Mouse (Mus musculus): ENCODE measurements around the gene Nsl1. TPM values are rescaled to one million over a fixed set of nuclear protein-coding genes. Genes with fewer than 3 reads are reported as not detected.
A peak's percentile ranks its signal among the peaks of the same experiment; 100 is the strongest.

The Nsl1 gene
- polyA plus RNA-seq, 2 experiments = 8.8 to 11.2 TPM

- no peak for ATAC-seq (ENCODE audit: insufficient read depth)
- DNase-seq (ENCODE audit: low read depth in 3 of 3, low spot score in 3 of 3) = no peak
- H3K27ac ChIP-seq = no peak overlapping the region
- TF ChIP-seq CTCF (IDR thresholded peaks at IDR 0.05; ENCODE audit: low read depth) = no peak
- no peak for TF ChIP-seq EP300 (IDR thresholded peaks at IDR 0.05; ENCODE audit: low read depth)
- H3K4me3 ChIP-seq (ENCODE audit: insufficient read depth in 1 of 2, low read depth in 2 of 2, low read length in 2 of 2) = no peak overlapping the region
- no peaks in the 10 kb centered on the region for H3K27me3 ChIP-seq (ENCODE audit: control insufficient read depth, insufficient read depth, low read length)
- 70% methylated on average over 4 of the region's 4 CpGs for WGBS (ENCODE audit: insufficient replicate concordance)
- no peak overlapping the region for H3K9ac ChIP-seq (replicated peaks)
- peaks cover 42% of the 10 kb centered on the region for H3K36me3 ChIP-seq (replicated peaks; ENCODE audit: control insufficient read depth, insufficient read depth, low read depth)
- H3K4me2 ChIP-seq (ENCODE audit: low read depth) = peak overlapping the region; percentile 88
- H3K9me3 ChIP-seq (ENCODE audit: control insufficient read depth, low read length) = no peaks in the 10 kb centered on the region
- H3K4me1 ChIP-seq (replicated peaks; ENCODE audit: control insufficient read depth in 2 of 2, insufficient read depth in 2 of 2, low read length in 1 of 2) = peaks cover 11 to 14% of the 10 kb centered on the region in 2 experiments
Measured at GRCm38 (mm10) chr1:191065188-191065587, 2.4 kb downstream of the Nsl1 start.

- ATAC-seq (ENCODE audit: insufficient read depth) (no peak), DNase-seq (ENCODE audit: low read depth in 3 of 3, low spot score in 3 of 3) (no peak)
- H3K9ac ChIP-seq (replicated peaks) = no peak overlapping the region
- H3K9me3 ChIP-seq (ENCODE audit: control insufficient read depth, low read length) = no peaks in the 10 kb centered on the region
- peaks cover 8% of the 10 kb centered on the region in 2 experiments for H3K4me1 ChIP-seq (replicated peaks; ENCODE audit: control insufficient read depth in 2 of 2, insufficient read depth in 2 of 2, low read length in 1 of 2)
- H3K4me3 ChIP-seq (ENCODE audit: insufficient read depth in 1 of 2, low read depth in 2 of 2, low read length in 2 of 2) = no peak overlapping the region
- H3K27ac ChIP-seq = no peak overlapping the region
- H3K36me3 ChIP-seq (replicated peaks; ENCODE audit: control insufficient read depth, insufficient read depth, low read depth) = peaks cover 73% of the 10 kb centered on the region
- H3K4me2 ChIP-seq (ENCODE audit: low read depth) = no peak overlapping the region
- TF ChIP-seq CTCF (IDR thresholded peaks at IDR 0.05; ENCODE audit: low read depth) (peak; percentile 37; the same call in 1 of the 2 replicates), EP300 (IDR thresholded peaks at IDR 0.05; ENCODE audit: low read depth) (no peak)
- 81% methylated on average over 5 of the region's 5 CpGs for WGBS (ENCODE audit: insufficient replicate concordance)
- H3K27me3 ChIP-seq (ENCODE audit: control insufficient read depth, insufficient read depth, low read length) = no peaks in the 10 kb centered on the region
Measured at GRCm38 (mm10) chr1:191068377-191068776, 5.6 kb downstream of the Nsl1 start.

DNA sequence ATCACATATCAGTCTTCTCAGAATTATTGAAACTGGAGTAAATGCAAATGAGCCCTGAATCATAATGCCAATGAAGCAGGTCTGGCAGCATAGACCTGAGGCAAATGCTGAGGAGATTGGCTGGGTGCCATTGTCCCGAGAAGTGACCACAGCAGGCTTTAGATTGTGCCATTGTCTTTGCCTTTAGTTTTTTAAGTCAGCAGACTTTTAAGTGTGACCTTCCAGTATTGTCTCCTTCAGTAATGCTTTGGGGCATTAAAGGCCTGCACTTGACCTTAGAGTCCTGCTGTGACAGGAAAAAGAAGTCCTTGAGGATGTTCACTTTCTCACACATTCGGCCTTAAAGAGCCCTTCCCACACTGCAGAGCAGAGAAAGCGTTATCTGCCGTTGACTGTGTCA is 7.4 kb downstream of the Nsl1 start:
- H3K4me1 ChIP-seq (replicated peaks; ENCODE audit: control insufficient read depth in 2 of 2, insufficient read depth in 2 of 2, low read length in 1 of 2) = peaks cover 0 to 2% of the 10 kb centered on the region in 2 experiments; a peak in 2 of 4 replicates
- no peak overlapping the region for H3K4me3 ChIP-seq (ENCODE audit: insufficient read depth in 1 of 2, low read depth in 2 of 2, low read length in 2 of 2)
- DNase-seq (ENCODE audit: low read depth in 3 of 3, low spot score in 3 of 3) = no peak
- H3K9me3 ChIP-seq (ENCODE audit: control insufficient read depth, low read length) = no peaks in the 10 kb centered on the region
- no peaks in the 10 kb centered on the region for H3K27me3 ChIP-seq (ENCODE audit: control insufficient read depth, insufficient read depth, low read length)
- H3K27ac ChIP-seq = no peak overlapping the region
- WGBS (ENCODE audit: insufficient replicate concordance) = 84% methylated on average over 4 of the region's 4 CpGs
- no peak for ATAC-seq (ENCODE audit: insufficient read depth)
- no peak overlapping the region for H3K9ac ChIP-seq (replicated peaks)
- peaks cover 82% of the 10 kb centered on the region for H3K36me3 ChIP-seq (replicated peaks; ENCODE audit: control insufficient read depth, insufficient read depth, low read depth)
- TF ChIP-seq CTCF (IDR thresholded peaks at IDR 0.05; ENCODE audit: low read depth) (no peak), EP300 (IDR thresholded peaks at IDR 0.05; ENCODE audit: low read depth) (no peak)
- H3K4me2 ChIP-seq (ENCODE audit: low read depth) = no peak overlapping the region

DNA sequence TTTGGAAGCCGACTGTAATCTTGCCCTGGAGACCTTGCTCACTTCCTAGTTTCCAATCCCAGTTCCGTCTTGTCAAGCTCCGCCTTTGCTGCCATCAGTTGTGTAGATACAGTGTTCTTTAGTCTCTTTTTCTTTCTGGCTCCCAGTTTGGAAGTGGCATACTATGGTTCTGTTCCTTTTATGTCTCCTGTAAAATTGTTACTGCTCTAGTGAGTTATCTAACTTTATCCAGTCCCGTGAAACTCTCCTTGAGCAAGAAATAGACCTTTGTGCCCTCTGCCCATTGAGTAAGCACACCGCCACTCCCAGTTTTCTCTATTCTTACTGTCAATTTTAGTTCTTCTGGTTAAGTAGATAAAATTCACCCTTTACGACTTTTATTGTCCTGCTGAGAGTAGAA is 8.8 kb downstream of the Nsl1 start:
- WGBS (ENCODE audit: insufficient replicate concordance) = 78% methylated on average over 6 of the region's 6 CpGs
- Histone ChIP-seq H3K4me1 (replicated peaks; ENCODE audit: control insufficient read depth in 2 of 2, insufficient read depth in 2 of 2, low read length in 1 of 2) (no peaks in the 10 kb centered on the region), H3K9me3 (ENCODE audit: control insufficient read depth, low read length) (no peaks in the 10 kb centered on the region), H3K27ac (no peak overlapping the region), H3K36me3 (replicated peaks; ENCODE audit: control insufficient read depth, insufficient read depth, low read depth) (peaks cover 79% of the 10 kb centered on the region), H3K4me3 (ENCODE audit: insufficient read depth in 1 of 2, low read depth in 2 of 2, low read length in 2 of 2) (no peak overlapping the region), H3K27me3 (ENCODE audit: control insufficient read depth, insufficient read depth, low read length) (no peaks in the 10 kb centered on the region), H3K4me2 (ENCODE audit: low read depth) (no peak overlapping the region), H3K9ac (replicated peaks) (no peak overlapping the region)
- ATAC-seq (ENCODE audit: insufficient read depth) = no peak
- no peak for TF ChIP-seq CTCF (IDR thresholded peaks at IDR 0.05; ENCODE audit: low read depth)
- TF ChIP-seq EP300 (IDR thresholded peaks at IDR 0.05; ENCODE audit: low read depth) = no peak
- no peak for DNase-seq (ENCODE audit: low read depth in 3 of 3, low spot score in 3 of 3)

GRCm38 (mm10) chr1:191072329-191072913 is 9.6 kb downstream of the Nsl1 start:
- H3K27me3 ChIP-seq (ENCODE audit: control insufficient read depth, insufficient read depth, low read length) = no peaks in the 10 kb centered on the region
- H3K9me3 ChIP-seq (ENCODE audit: control insufficient read depth, low read length) = no peaks in the 10 kb centered on the region
- H3K4me2 ChIP-seq (ENCODE audit: low read depth) = no peak overlapping the region
- no peak for ATAC-seq (ENCODE audit: insufficient read depth)
- no peak overlapping the region for H3K27ac ChIP-seq
- no peak overlapping the region for H3K9ac ChIP-seq (replicated peaks)
- no peak overlapping the region for H3K4me3 ChIP-seq (ENCODE audit: insufficient read depth in 1 of 2, low read depth in 2 of 2, low read length in 2 of 2)
- TF ChIP-seq CTCF (IDR thresholded peaks at IDR 0.05; ENCODE audit: low read depth) (no peak), EP300 (IDR thresholded peaks at IDR 0.05; ENCODE audit: low read depth) (no peak)
- no peak for DNase-seq (ENCODE audit: low read depth in 3 of 3, low spot score in 3 of 3)
- WGBS (ENCODE audit: insufficient replicate concordance) = 84% methylated on average over 16 of the region's 16 CpGs
- peaks cover 78% of the 10 kb centered on the region for H3K36me3 ChIP-seq (replicated peaks; ENCODE audit: control insufficient read depth, insufficient read depth, low read depth)
- H3K4me1 ChIP-seq (replicated peaks; ENCODE audit: control insufficient read depth in 2 of 2, insufficient read depth in 2 of 2, low read length in 1 of 2) = no peaks in the 10 kb centered on the region

Measured in liver, embryonic 14.5 days (tissue).